Mouse (Mus musculus): ENCODE measurements around the gene Ifnk. TPM values are rescaled to one million over a fixed set of nuclear protein-coding genes. Genes with fewer than 3 reads are reported as not detected.

Ifnk gene
- polyA plus RNA-seq, 1 experiment = not detected

DNA sequence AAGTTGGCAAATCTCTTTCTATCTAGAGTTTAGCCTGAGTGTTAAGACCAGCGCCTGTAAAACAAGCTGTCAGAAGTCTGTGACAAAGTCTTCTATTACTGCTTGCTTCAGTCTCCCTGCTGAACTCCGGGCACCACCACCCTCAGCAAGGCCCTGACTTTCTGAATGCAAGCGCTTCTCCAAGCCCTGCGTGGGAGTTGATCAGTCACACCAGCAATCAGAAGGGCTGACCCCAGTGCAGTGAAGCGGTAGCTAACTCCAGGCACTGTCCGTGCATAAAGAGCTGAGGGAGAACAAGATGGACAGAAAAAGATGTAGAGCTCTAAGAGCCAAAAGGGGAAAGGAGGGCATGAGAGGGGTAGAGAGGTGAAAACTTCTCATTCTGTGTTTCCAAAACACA is 24.1 kb upstream of the Ifnk start:
- peaks cover 10% of the 10 kb centered on the region for H3K4me1 ChIP-seq (ENCODE audit: control insufficient read depth, insufficient read depth, insufficient read length, low read length)
- no peaks in the 10 kb centered on the region for H3K36me3 ChIP-seq (ENCODE audit: control insufficient read depth, insufficient read depth, low read length)
- TF ChIP-seq POLR2A (IDR thresholded peaks at IDR 0.05; ENCODE audit: low read depth, low read length) = no peak
- TF ChIP-seq CTCF (IDR thresholded peaks at IDR 0.05; ENCODE audit: extremely low read depth, insufficient read length, insufficient replicate concordance, low read depth, low read length) = no peak
- H3K27ac ChIP-seq (ENCODE audit: insufficient read depth, low read depth, low read length) = no peak overlapping the region
- WGBS = 81% methylated on average over 6 of the region's 6 CpGs
- no peak overlapping the region for H3K4me3 ChIP-seq (ENCODE audit: low read depth, low read length)
- H3K27me3 ChIP-seq (ENCODE audit: control insufficient read depth, insufficient read depth, low read length) = no peaks in the 10 kb centered on the region

DNA sequence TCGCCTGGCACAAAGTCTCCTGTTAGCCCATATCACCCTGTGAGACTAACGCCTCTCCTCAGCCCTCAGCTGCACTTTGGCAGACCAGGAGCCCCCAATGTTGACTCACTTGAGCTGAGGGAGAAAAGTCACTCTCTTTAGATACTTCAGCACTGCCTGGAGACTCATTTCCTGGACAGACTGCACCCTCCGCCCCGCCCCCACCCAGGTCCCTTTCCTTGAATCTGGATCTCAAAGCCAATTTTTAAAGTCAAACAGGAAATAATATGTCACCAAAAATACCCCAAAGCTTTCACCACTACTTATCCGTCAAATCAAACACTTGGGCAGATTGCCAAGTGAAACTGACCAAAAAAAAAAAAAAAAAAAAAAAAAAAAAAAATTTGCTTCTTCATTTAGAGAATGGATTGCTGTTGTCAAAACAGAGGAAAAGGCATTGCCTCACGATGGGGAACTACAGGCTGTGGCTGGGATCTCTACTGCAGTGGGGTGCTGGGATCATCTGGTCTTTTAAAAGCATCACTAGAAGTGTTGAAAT is 21.4 kb upstream of the Ifnk start:
- H3K4me3 ChIP-seq (ENCODE audit: low read depth, low read length) = no peak overlapping the region
- peaks cover 6% of the 10 kb centered on the region for H3K4me1 ChIP-seq (ENCODE audit: control insufficient read depth, insufficient read depth, insufficient read length, low read length)
- TF ChIP-seq CTCF (IDR thresholded peaks at IDR 0.05; ENCODE audit: extremely low read depth, insufficient read length, insufficient replicate concordance, low read depth, low read length) = no peak
- no peak for TF ChIP-seq POLR2A (IDR thresholded peaks at IDR 0.05; ENCODE audit: low read depth, low read length)
- no peaks in the 10 kb centered on the region for H3K36me3 ChIP-seq (ENCODE audit: control insufficient read depth, insufficient read depth, low read length)
- no peak overlapping the region for H3K27ac ChIP-seq (ENCODE audit: insufficient read depth, low read depth, low read length)
- WGBS = 25% methylated on average over 6 of the region's 6 CpGs
- H3K27me3 ChIP-seq (ENCODE audit: control insufficient read depth, insufficient read depth, low read length) = no peaks in the 10 kb centered on the region

DNA sequence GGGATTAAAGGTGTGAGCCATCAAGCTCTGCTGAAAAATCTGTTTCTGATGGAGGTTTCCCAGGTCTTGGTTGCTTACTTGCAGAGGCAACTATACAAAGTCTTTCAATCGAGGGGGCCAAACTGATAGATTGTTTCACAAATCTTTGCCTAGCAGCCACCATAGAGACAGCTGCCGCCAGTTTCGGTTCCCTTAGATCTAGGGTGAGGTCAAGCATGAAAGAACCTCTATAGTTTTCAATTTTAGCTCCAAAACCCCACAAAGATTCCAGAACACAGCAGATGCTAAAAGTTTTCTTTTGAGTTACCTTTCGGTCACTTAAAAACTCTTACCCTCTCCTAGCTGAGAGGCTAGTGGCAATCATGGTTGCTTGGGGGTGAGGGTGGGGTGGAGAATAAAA is 20.3 kb upstream of the Ifnk start:
- no peak overlapping the region for H3K27ac ChIP-seq (ENCODE audit: insufficient read depth, low read depth, low read length)
- TF ChIP-seq CTCF (IDR thresholded peaks at IDR 0.05; ENCODE audit: extremely low read depth, insufficient read length, insufficient replicate concordance, low read depth, low read length) = no peak
- no peak for TF ChIP-seq POLR2A (IDR thresholded peaks at IDR 0.05; ENCODE audit: low read depth, low read length)
- H3K36me3 ChIP-seq (ENCODE audit: control insufficient read depth, insufficient read depth, low read length) = no peaks in the 10 kb centered on the region
- 88% methylated on average over 4 of the region's 4 CpGs for WGBS
- no peaks in the 10 kb centered on the region for H3K27me3 ChIP-seq (ENCODE audit: control insufficient read depth, insufficient read depth, low read length)
- no peak overlapping the region for H3K4me3 ChIP-seq (ENCODE audit: low read depth, low read length)
- no peaks in the 10 kb centered on the region for H3K4me1 ChIP-seq (ENCODE audit: control insufficient read depth, insufficient read depth, insufficient read length, low read length)

GRCm38 (mm10) chr4:35133411-35133810 is 18.4 kb upstream of the Ifnk start:
- Histone ChIP-seq H3K27ac (ENCODE audit: insufficient read depth, low read depth, low read length) (no peak overlapping the region), H3K4me1 (ENCODE audit: control insufficient read depth, insufficient read depth, insufficient read length, low read length) (no peaks in the 10 kb centered on the region), H3K36me3 (ENCODE audit: control insufficient read depth, insufficient read depth, low read length) (no peaks in the 10 kb centered on the region), H3K27me3 (ENCODE audit: control insufficient read depth, insufficient read depth, low read length) (no peaks in the 10 kb centered on the region), H3K4me3 (ENCODE audit: low read depth, low read length) (no peak overlapping the region)
- 97% methylated on average over 4 of the region's 4 CpGs for WGBS
- TF ChIP-seq CTCF (IDR thresholded peaks at IDR 0.05; ENCODE audit: extremely low read depth, insufficient read length, insufficient replicate concordance, low read depth, low read length) = no peak
- TF ChIP-seq POLR2A (IDR thresholded peaks at IDR 0.05; ENCODE audit: low read depth, low read length) = no peak

- peaks cover under 1% of the 10 kb centered on the region; the same call in 1 of the 2 replicates for H3K4me1 ChIP-seq (ENCODE audit: control insufficient read depth, insufficient read depth, insufficient read length, low read length)
- no peaks in the 10 kb centered on the region; the same call in 1 of the 2 replicates for H3K36me3 ChIP-seq (ENCODE audit: control insufficient read depth, insufficient read depth, low read length)
- TF ChIP-seq CTCF (IDR thresholded peaks at IDR 0.05; ENCODE audit: extremely low read depth, insufficient read length, insufficient replicate concordance, low read depth, low read length) (no peak), POLR2A (IDR thresholded peaks at IDR 0.05; ENCODE audit: low read depth, low read length) (no peak)
- no peaks in the 10 kb centered on the region for H3K27me3 ChIP-seq (ENCODE audit: control insufficient read depth, insufficient read depth, low read length)
- no peak overlapping the region for H3K27ac ChIP-seq (ENCODE audit: insufficient read depth, low read depth, low read length)
- WGBS = 72% methylated on average over 15 of the region's 15 CpGs
- H3K4me3 ChIP-seq (ENCODE audit: low read depth, low read length) = no peak overlapping the region
Observed at GRCm38 (mm10) chr4:35134846-35135611, 16.8 kb upstream of the Ifnk start.

- H3K27ac ChIP-seq (ENCODE audit: insufficient read depth, low read depth, low read length) = no peak overlapping the region
- TF ChIP-seq POLR2A (IDR thresholded peaks at IDR 0.05; ENCODE audit: low read depth, low read length) = no peak
- TF ChIP-seq CTCF (IDR thresholded peaks at IDR 0.05; ENCODE audit: extremely low read depth, insufficient read length, insufficient replicate concordance, low read depth, low read length) = no peak
- no peaks in the 10 kb centered on the region for H3K27me3 ChIP-seq (ENCODE audit: control insufficient read depth, insufficient read depth, low read length)
- WGBS = 69% methylated on average over 4 of the region's 4 CpGs
- H3K36me3 ChIP-seq (ENCODE audit: control insufficient read depth, insufficient read depth, low read length) = no peaks in the 10 kb centered on the region; the same call in 1 of the 2 replicates
- peaks cover 3% of the 10 kb centered on the region; the same call in 1 of the 2 replicates for H3K4me1 ChIP-seq (ENCODE audit: control insufficient read depth, insufficient read depth, insufficient read length, low read length)
- no peak overlapping the region for H3K4me3 ChIP-seq (ENCODE audit: low read depth, low read length)
Observed at GRCm38 (mm10) chr4:35135806-35136205, 16.1 kb upstream of the Ifnk start.

- Histone ChIP-seq H3K4me3 (ENCODE audit: low read depth, low read length) (no peak overlapping the region), H3K4me1 (ENCODE audit: control insufficient read depth, insufficient read depth, insufficient read length, low read length) (peaks cover 3% of the 10 kb centered on the region; the same call in 1 of the 2 replicates), H3K36me3 (ENCODE audit: control insufficient read depth, insufficient read depth, low read length) (no peaks in the 10 kb centered on the region; the same call in 1 of the 2 replicates), H3K27me3 (ENCODE audit: control insufficient read depth, insufficient read depth, low read length) (no peaks in the 10 kb centered on the region), H3K27ac (ENCODE audit: insufficient read depth, low read depth, low read length) (no peak overlapping the region)
- TF ChIP-seq POLR2A (IDR thresholded peaks at IDR 0.05; ENCODE audit: low read depth, low read length) = no peak
- no peak for TF ChIP-seq CTCF (IDR thresholded peaks at IDR 0.05; ENCODE audit: extremely low read depth, insufficient read length, insufficient replicate concordance, low read depth, low read length)
- 78% methylated on average over 8 of the region's 8 CpGs for WGBS
Observed at GRCm38 (mm10) chr4:35136996-35137395, 14.9 kb upstream of the Ifnk start.

All from small intestine, adult 2 months (tissue).